In genomic region chr7:137522450-137522849, GRCm38 (mm10) we compare ENCODE assay signal across 21 mouse cellular contexts.
A peak's percentile ranks its signal among the peaks of the same experiment; 100 is the strongest.
DNase-seq lines count a peak whose midpoint lies in the region; ATAC-seq and TF ChIP-seq lines count a peak whose summit lies in the region.
"Had no signal": no experiment of that assay in that cellular context is flagged by ENCODE, and none has a peak within 500 bp of the region (broad histone marks: within the 10 kb centered on the region; RNA-seq: fewer than 3 reads in every experiment).

No protein-coding gene starts in this region.

- H3K4me3 ChIP-seq in liver, postnatal 0 days (ENCODE audit: low read depth, low read length) = no peak overlapping the region
- H3K4me3 ChIP-seq in ES-Bruce4 (ENCODE audit: low read depth, low read length) = no peak overlapping the region
- H3K4me3 ChIP-seq in forebrain, embryonic 10.5 days = no peak overlapping the region
- no peak overlapping the region for H3K4me3 ChIP-seq in intestine, embryonic 15.5 days (replicated peaks)
- H3K4me3 ChIP-seq: embryonic facial prominence, embryonic 12.5 days; forebrain, embryonic 12.5 days; heart, embryonic 10.5 days; hindbrain, embryonic 12.5 days had no signal

- TF ChIP-seq EP300 in liver, postnatal 0 days (IDR thresholded peaks at IDR 0.05; ENCODE audit: low read depth) = no peak
- no peak for TF ChIP-seq EP300 in ES-Bruce4 (IDR thresholded peaks at IDR 0.05; ENCODE audit: insufficient read depth, low read depth, low read length)

- no peaks in the 10 kb centered on the region for H3K27me3 ChIP-seq in liver, postnatal 0 days (ENCODE audit: insufficient read depth, low read length)
- no peaks in the 10 kb centered on the region for H3K27me3 ChIP-seq in ES-Bruce4 (ENCODE audit: control insufficient read depth, insufficient read depth, low read length, poor library complexity, severe bottlenecking)
- no peaks in the 10 kb centered on the region for H3K27me3 ChIP-seq in forebrain, embryonic 10.5 days (ENCODE audit: poor library complexity, severe bottlenecking)
- H3K27me3 ChIP-seq in intestine, embryonic 15.5 days (replicated peaks) = no peaks in the 10 kb centered on the region
- H3K27me3 ChIP-seq: embryonic facial prominence, embryonic 12.5 days; forebrain, embryonic 12.5 days; hindbrain, embryonic 12.5 days had no signal

- H3K4me2 ChIP-seq in liver, postnatal 0 days (ENCODE audit: low read depth, low read length) = no peak overlapping the region
- H3K4me2 ChIP-seq in intestine, embryonic 15.5 days (replicated peaks) = no peak overlapping the region
- H3K4me2 ChIP-seq: embryonic facial prominence, embryonic 12.5 days; forebrain, embryonic 12.5 days; hindbrain, embryonic 12.5 days had no signal

- no peak for ATAC-seq in liver, postnatal 0 days
- no peak for ATAC-seq in intestine, embryonic 15.5 days
- ATAC-seq: forebrain, embryonic 16.5 days; hindbrain, embryonic 16.5 days had no signal

- no peaks in the 10 kb centered on the region for H3K9me3 ChIP-seq in liver, postnatal 0 days (ENCODE audit: low read length)
- H3K9me3 ChIP-seq in ES-Bruce4 (replicated peaks; ENCODE audit: control insufficient read depth, insufficient read depth, low read length, poor library complexity, severe bottlenecking) = no peaks in the 10 kb centered on the region
- H3K9me3 ChIP-seq in forebrain, embryonic 10.5 days = no peaks in the 10 kb centered on the region
- no peaks in the 10 kb centered on the region for H3K9me3 ChIP-seq in intestine, embryonic 15.5 days
- H3K9me3 ChIP-seq: embryonic facial prominence, embryonic 12.5 days; forebrain, embryonic 12.5 days; heart, embryonic 10.5 days; hindbrain, embryonic 12.5 days had no signal

- H3K9ac ChIP-seq in liver, postnatal 0 days (replicated peaks) = no peak overlapping the region
- no peak overlapping the region for H3K9ac ChIP-seq in ES-Bruce4 (ENCODE audit: low read depth, poor library complexity, severe bottlenecking)
- no peak overlapping the region for H3K9ac ChIP-seq in intestine, embryonic 15.5 days
- H3K9ac ChIP-seq: embryonic facial prominence, embryonic 12.5 days; forebrain, embryonic 12.5 days; hindbrain, embryonic 12.5 days had no signal

- no peaks in the 10 kb centered on the region for H3K4me1 ChIP-seq in liver, postnatal 0 days (ENCODE audit: insufficient read depth)
- H3K4me1 ChIP-seq in ES-Bruce4 (ENCODE audit: control insufficient read depth, insufficient read depth, low read length) = no peaks in the 10 kb centered on the region
- H3K4me1 ChIP-seq in forebrain, embryonic 10.5 days = peaks cover 16% of the 10 kb centered on the region
- no peaks in the 10 kb centered on the region for H3K4me1 ChIP-seq in intestine, embryonic 15.5 days (replicated peaks)
- H3K4me1 ChIP-seq: embryonic facial prominence, embryonic 12.5 days had no signal

- DNase-seq in liver, postnatal 0 days = no peak
- DNase-seq in liver (no peak), A20 (ENCODE audit: low read depth, low spot score) (peak; percentile 11), ZHBTc4 (ENCODE audit: low read depth, low spot score) (peak; percentile 43)
- DNase-seq in thymus, postnatal 0 days (ENCODE audit: low spot score) = no peak
- DNase-seq in forebrain, embryonic 10.5 days (ENCODE audit: extremely low spot score, low spot score) = no peak
- DNase-seq: adrenal gland, postnatal 10 days; cerebellum, adult 11-12 months; cerebellum, adult 9-10 months; cerebellum, postnatal 25 days; gastrocnemius, postnatal 25 days; heart, postnatal 10 days; heart, postnatal 4 days had no signal

- 0 out of 2 replicates have a peak, but pooled peaks have one; percentile 4 for TF ChIP-seq CTCF in liver, postnatal 0 days (IDR thresholded peaks at IDR 0.05; ENCODE audit: low read depth)
- TF ChIP-seq CTCF in ES-Bruce4 (IDR thresholded peaks at IDR 0.05; ENCODE audit: low read depth, low read length) = peak; percentile 41

- no peak for TF ChIP-seq POLR2A in ES-Bruce4 (IDR thresholded peaks at IDR 0.05; ENCODE audit: insufficient read depth, low read length)

- no peaks in the 10 kb centered on the region for H3K36me3 ChIP-seq in liver, postnatal 0 days (replicated peaks; ENCODE audit: insufficient read depth, low read length)
- H3K36me3 ChIP-seq in ES-Bruce4 (ENCODE audit: control insufficient read depth, insufficient read depth, low read length, poor library complexity, severe bottlenecking) = no peaks in the 10 kb centered on the region
- H3K36me3 ChIP-seq in forebrain, embryonic 10.5 days (replicated peaks) = no peaks in the 10 kb centered on the region
- no peaks in the 10 kb centered on the region for H3K36me3 ChIP-seq in intestine, embryonic 15.5 days
- H3K36me3 ChIP-seq: embryonic facial prominence, embryonic 12.5 days; forebrain, embryonic 12.5 days; heart, embryonic 10.5 days; hindbrain, embryonic 12.5 days had no signal

- H3K27ac ChIP-seq in liver, postnatal 0 days (ENCODE audit: low read depth) = no peak overlapping the region
- no peak overlapping the region for H3K27ac ChIP-seq in ES-Bruce4 (ENCODE audit: insufficient read depth, low read length)
- no peak overlapping the region for H3K27ac ChIP-seq in forebrain, embryonic 10.5 days
- no peak overlapping the region for H3K27ac ChIP-seq in intestine, embryonic 15.5 days
- H3K27ac ChIP-seq: embryonic facial prominence, embryonic 12.5 days; forebrain, embryonic 12.5 days; heart, embryonic 10.5 days; hindbrain, embryonic 12.5 days had no signal

- WGBS in liver, postnatal 0 days (ENCODE audit: insufficient replicate concordance) = 67% methylated on average over 5 of the region's 5 CpGs
- 83% methylated on average over 5 of the region's 5 CpGs for WGBS in forebrain, embryonic 10.5 days
- WGBS in intestine, embryonic 15.5 days = 84% methylated on average over 5 of the region's 5 CpGs

Comparison
In these comparisons a context has a peak if more than half of its experiments do, and no peak if none do; other contexts are left out.
1. DNase-seq: peak in A20 (single experiment) and ZHBTc4 (single experiment); none in liver, postnatal 0 days (single experiment), liver (single experiment), thymus, postnatal 0 days (single experiment) and forebrain, embryonic 10.5 days (single experiment).